Mouse (Mus musculus): Measurements from ENCODE around the gene Osbpl11. TPM values are rescaled to one million over a fixed set of nuclear protein-coding genes. Genes with fewer than 3 reads are reported as not detected.

Osbpl11 gene
- polyA plus RNA-seq, 1 experiment from 2014 or later = 24.8 TPM

GRCm38 (mm10) chr16:33260825-33261224, 76.0 kb downstream of the Osbpl11 start:
- no peak for DNase-seq (ENCODE audit: low read depth, low spot score)
- in situ Hi-C loops (cut with MboI; ENCODE audit: low pct_unique_long_range_greater_than_20kb) = no loop called here
- POLR2A ChIA-PET = interaction anchor here (0.5 to 1.0 kb wide), 2 partner anchors 35 to 450 kb away, joined by 3 read pairs; no protein-coding TSS in a partner anchor
- H3K27me3 ChIP-seq = no peaks in the 10 kb centered on the region
- CTCF ChIA-PET = no interaction called here
- TF ChIP-seq CTCF (IDR thresholded peaks at IDR 0.05) = no peak
- no peak for ATAC-seq

- POLR2A ChIA-PET = interaction anchor here (1.0 kb wide), 1 partner anchor 34 kb away, joined by 3 read pairs; no protein-coding TSS in a partner anchor
- CTCF ChIA-PET = no interaction called here
- DNase-seq (ENCODE audit: low read depth, low spot score) (no peak), ATAC-seq (no peak)
- H3K27me3 ChIP-seq = no peaks in the 10 kb centered on the region
- TF ChIP-seq CTCF (IDR thresholded peaks at IDR 0.05) = no peak
- in situ Hi-C loops (cut with MboI; ENCODE audit: low pct_unique_long_range_greater_than_20kb) = no loop called here
These were observed 76.8 kb downstream of the Osbpl11 start for GRCm38 (mm10) chr16:33261584-33262061.

GRCm38 (mm10) chr16:33262096-33262495, 77.2 kb downstream of the Osbpl11 start:
- in situ Hi-C loops (cut with MboI; ENCODE audit: low pct_unique_long_range_greater_than_20kb) = no loop called here
- no peak for ATAC-seq
- CTCF ChIA-PET = no interaction called here
- POLR2A ChIA-PET = no interaction called here
- no peak for DNase-seq (ENCODE audit: low read depth, low spot score)
- TF ChIP-seq CTCF (IDR thresholded peaks at IDR 0.05) = no peak
- H3K27me3 ChIP-seq = no peaks in the 10 kb centered on the region

GRCm38 (mm10) chr16:33267616-33268253, 82.9 kb downstream of the Osbpl11 start:
- CTCF ChIA-PET = no interaction called here
- ATAC-seq (no peak), DNase-seq (ENCODE audit: low read depth, low spot score) (no peak)
- POLR2A ChIA-PET = no interaction called here
- no peaks in the 10 kb centered on the region for H3K27me3 ChIP-seq
- in situ Hi-C loops (cut with MboI; ENCODE audit: low pct_unique_long_range_greater_than_20kb) = no loop called here
- TF ChIP-seq CTCF (IDR thresholded peaks at IDR 0.05) = no peak

GRCm38 (mm10) chr16:33271824-33272223, 87.0 kb downstream of the Osbpl11 start:
- ChIA-PET CTCF (interaction anchor here (0.7 kb wide), 1 partner anchor 19 kb away, joined by 4 read pairs; no protein-coding TSS in a partner anchor), POLR2A (no interaction called here)
- H3K27me3 ChIP-seq = no peaks in the 10 kb centered on the region
- in situ Hi-C loops (cut with MboI; ENCODE audit: low pct_unique_long_range_greater_than_20kb) = no loop called here
- no peak for TF ChIP-seq CTCF (IDR thresholded peaks at IDR 0.05)
- ATAC-seq = no peak
- DNase-seq (ENCODE audit: low read depth, low spot score) = no peak

- POLR2A ChIA-PET = no interaction called here
- H3K27me3 ChIP-seq = no peaks in the 10 kb centered on the region
- TF ChIP-seq CTCF (IDR thresholded peaks at IDR 0.05) = no peak
- in situ Hi-C loops (cut with MboI; ENCODE audit: low pct_unique_long_range_greater_than_20kb) = no loop called here
- DNase-seq (ENCODE audit: low read depth, low spot score) = no peak
- no peak for ATAC-seq
- CTCF ChIA-PET = no interaction called here
These were observed 98.2 kb downstream of the Osbpl11 start for GRCm38 (mm10) chr16:33283079-33283478.

- in situ Hi-C loops (cut with MboI; ENCODE audit: low pct_unique_long_range_greater_than_20kb) = no loop called here
- CTCF ChIA-PET = no interaction called here
- DNase-seq (ENCODE audit: low read depth, low spot score) = no peak
- H3K27me3 ChIP-seq = no peaks in the 10 kb centered on the region
- POLR2A ChIA-PET = interaction anchor here (0.6 kb wide), 1 partner anchor 16 kb away, joined by 4 read pairs; no protein-coding TSS in a partner anchor
- TF ChIP-seq CTCF (IDR thresholded peaks at IDR 0.05) = no peak
- no peak for ATAC-seq
These were observed 103.7 kb downstream of the Osbpl11 start for GRCm38 (mm10) chr16:33288536-33288935.

GRCm38 (mm10) chr16:33289981-33290380, 105.1 kb downstream of the Osbpl11 start:
- ChIA-PET POLR2A (no interaction called here), CTCF (no interaction called here)
- ATAC-seq (no peak), DNase-seq (ENCODE audit: low read depth, low spot score) (no peak)
- no peaks in the 10 kb centered on the region for H3K27me3 ChIP-seq
- no peak for TF ChIP-seq CTCF (IDR thresholded peaks at IDR 0.05)
- in situ Hi-C loops (cut with MboI; ENCODE audit: low pct_unique_long_range_greater_than_20kb) = no loop called here

- TF ChIP-seq CTCF (IDR thresholded peaks at IDR 0.05) = no peak
- DNase-seq (ENCODE audit: low read depth, low spot score) (no peak), ATAC-seq (no peak)
- POLR2A ChIA-PET = interaction anchor here (0.6 kb wide), 1 partner anchor 11 kb away, joined by 3 read pairs; no protein-coding TSS in a partner anchor
- CTCF ChIA-PET = no interaction called here
- in situ Hi-C loops (cut with MboI; ENCODE audit: low pct_unique_long_range_greater_than_20kb) = no loop called here
- H3K27me3 ChIP-seq = no peaks in the 10 kb centered on the region
These were observed 107.4 kb downstream of the Osbpl11 start for GRCm38 (mm10) chr16:33292241-33292640.

Other genes with a start within 250 kb of the Osbpl11 start
- gene Iqcg, start 128.9 kb upstream of the Osbpl11 start, polyA plus RNA-seq (2021) = 7.9 TPM
- 769 TPM for gene Rpl35a, start 128.6 kb upstream of the Osbpl11 start, polyA plus RNA-seq (2021)
- gene Lmln, start 122.5 kb upstream of the Osbpl11 start, polyA plus RNA-seq (2021) = 3.8 TPM
- 80.8 TPM for gene Snx4, start 66.4 kb downstream of the Osbpl11 start, polyA plus RNA-seq (2021)
- 46.3 TPM for gene Zfp148, start 195.8 kb downstream of the Osbpl11 start, polyA plus RNA-seq (2021)